Mouse (Mus musculus) bone marrow macrophage, adult 2 months (primary cell): Measurements from ENCODE around the gene 1700037C18Rik. TPM values are rescaled to one million over a fixed set of nuclear protein-coding genes. Genes with fewer than 3 reads are reported as not detected.

Experiments used
- H3K27ac ChIP-seq: 2 replicates; pipeline ENCODE4 v1.5.1; 2012; ENCODE audit warnings: low read depth, low read length; ENCODE audit not compliant: insufficient read depth
- H3K4me1 ChIP-seq: 2 replicates; pipeline ENCODE4 v1.6.1; 2012; ENCODE audit warnings: low read length; ENCODE audit not compliant: control insufficient read depth, insufficient read depth
- H3K4me3 ChIP-seq: 2 replicates; pipeline ENCODE4 v1.5.1; 2012; ENCODE audit warnings: mild to moderate bottlenecking, low read length, moderate library complexity; ENCODE audit not compliant: insufficient read depth
- CTCF ChIP-seq: IDR thresholded peaks from 2 replicates; pipeline ENCODE4 v1.5.1; 2012; ENCODE audit warnings: low read depth, mild to moderate bottlenecking, low read length, moderate library complexity
- POLR2A ChIP-seq: IDR thresholded peaks from 2 replicates; pipeline ENCODE4 v1.6.1; 2012; ENCODE audit warnings: mild to moderate bottlenecking, low read depth, low read length, borderline replicate concordance
- polyA plus RNA-seq: library from polyadenylated mRNA; stranded (reverse); fragments of >200 nt; gene quantifications from 2 replicates; pipeline ENCODE4 v1.2.4, GENCODE M21; 2012; ENCODE audit not compliant: missing spikeins, insufficient read depth, insufficient read length

1700037C18Rik gene
- polyA plus RNA-seq, 1 experiment: 3.6 TPM

DNA sequence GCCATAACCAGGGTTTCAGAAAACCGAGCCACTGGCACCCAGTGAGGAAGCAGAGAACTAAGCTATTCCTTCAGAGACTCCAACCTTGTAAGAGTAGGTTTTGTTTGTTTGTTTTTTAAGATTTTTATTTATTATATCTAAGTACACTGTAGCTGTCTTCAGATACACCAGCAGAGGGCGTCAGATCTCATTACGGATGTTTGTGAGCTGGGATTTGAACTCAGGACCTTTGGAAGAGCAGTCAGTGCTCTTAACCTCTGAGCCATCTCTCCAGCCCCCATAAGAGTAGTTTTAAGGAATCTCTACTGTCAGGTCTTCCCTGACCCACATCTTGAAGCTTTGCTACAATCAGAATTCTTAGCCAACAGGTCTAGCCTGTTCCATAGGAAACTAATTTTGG, 60.1 kb downstream of the 1700037C18Rik start:
- TF ChIP-seq POLR2A (no peak), CTCF (no peak)
- Histone ChIP-seq H3K27ac (no peak overlapping the region), H3K4me1 (peaks cover 6% of the 10 kb centered on the region), H3K4me3 (no peak overlapping the region)

DNA sequence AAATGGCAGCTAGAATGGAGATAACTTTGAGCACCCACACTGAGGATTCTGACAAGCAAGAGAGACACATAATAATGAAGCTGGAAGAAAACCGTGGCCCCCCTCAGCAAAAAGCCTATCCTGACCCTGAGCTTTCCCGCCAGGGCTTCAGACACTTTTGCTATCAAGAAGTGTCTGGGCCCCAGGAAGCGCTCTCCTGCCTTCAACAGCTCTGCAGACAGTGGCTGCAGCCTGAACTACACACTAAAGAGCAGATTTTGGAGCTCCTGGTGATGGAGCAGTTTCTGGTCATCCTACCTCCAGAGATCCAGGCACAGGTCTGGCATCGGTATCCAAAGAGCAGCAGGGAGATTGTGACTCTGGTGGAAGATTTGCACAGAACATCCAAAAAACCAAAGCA, 60.6 kb downstream of the 1700037C18Rik start:
- Histone ChIP-seq H3K27ac (no peak overlapping the region), H3K4me3 (peak overlapping the region; percentile 77), H3K4me1 (peaks cover 6% of the 10 kb centered on the region)
- no peak for TF ChIP-seq CTCF
- no peak for TF ChIP-seq POLR2A

DNA sequence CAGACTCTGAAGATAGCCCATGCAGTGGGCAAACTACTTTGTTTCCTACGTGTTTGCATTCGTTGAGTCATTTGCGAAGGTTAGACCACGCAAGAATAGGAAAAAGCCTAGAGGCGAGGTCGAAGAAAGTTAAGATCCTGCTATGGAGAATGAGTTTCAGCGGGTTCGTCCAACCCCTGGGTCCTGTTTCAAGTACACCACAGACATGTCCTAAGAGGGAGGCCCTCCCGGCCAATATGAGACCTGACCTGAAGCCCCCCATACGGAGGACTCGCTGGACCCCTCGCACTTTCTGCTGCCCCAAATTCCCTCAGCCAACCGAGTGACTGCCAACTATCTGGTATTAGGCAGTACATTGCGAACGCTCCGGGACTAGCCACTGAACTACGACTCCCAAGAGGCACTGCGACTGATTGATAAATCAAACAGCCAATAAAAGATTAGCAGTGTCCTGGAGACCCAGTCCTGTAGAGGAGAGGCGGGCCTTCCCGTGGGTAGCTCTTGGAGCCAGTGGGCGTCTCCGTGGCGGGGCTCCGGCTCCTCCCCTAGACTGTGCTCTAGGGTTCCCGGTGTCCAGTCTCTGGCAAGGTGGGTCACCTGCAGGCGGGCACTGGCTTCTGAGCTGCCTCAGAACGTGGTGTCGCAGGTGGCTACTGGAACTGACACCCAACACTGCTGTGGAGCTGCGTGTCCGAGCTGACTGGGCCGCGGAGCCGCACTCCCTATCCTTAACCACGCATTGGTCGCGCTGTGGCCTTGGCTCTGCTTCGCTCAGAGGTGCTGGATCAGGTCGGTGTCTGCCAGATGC, 61.6 kb downstream of the 1700037C18Rik start, which contains the start of gene Zfp174:
Gene Zfp174, plus strand, starts transcription at position 558 of the 808 bp plus-strand sequence.
- Histone ChIP-seq H3K27ac (no peak within 1 kb of the TSS), H3K4me1 (peaks cover 9% of the 10 kb centered on the region), H3K4me3 (peak within 1 kb of the TSS; percentile 77)
- TF ChIP-seq CTCF (no peak), POLR2A (no peak)

Other genes with a start within 250 kb of the 1700037C18Rik start
- 62.0 and 64.0 TPM in 2 replicates for gene Mefv, start 190.6 kb downstream of the 1700037C18Rik start, polyA plus RNA-seq
- 81.0 and 85.1 TPM in 2 replicates for gene Zfp263, start 164.6 kb downstream of the 1700037C18Rik start, polyA plus RNA-seq
- not detected in 2 replicates for gene Olfr15, start 77.8 kb downstream of the 1700037C18Rik start, polyA plus RNA-seq
- gene Zfp174, start 61.4 kb downstream of the 1700037C18Rik start, polyA plus RNA-seq: 0.99 and 1.5 TPM in 2 replicates
- gene Naa60, start 36.3 kb downstream of the 1700037C18Rik start, polyA plus RNA-seq: 100 and 102 TPM in 2 replicates
- 7.6 and 9.9 TPM in 2 replicates for gene Zfp597, start 24.1 kb downstream of the 1700037C18Rik start, polyA plus RNA-seq
- 1.0 TPM in 1 of 2 replicates, not detected in the other for gene Gm20695, start 24.0 kb downstream of the 1700037C18Rik start, polyA plus RNA-seq
- 13.7 and 18.5 TPM in 2 replicates for gene Cluap1, start 112 bp upstream of the 1700037C18Rik start, polyA plus RNA-seq
- 5.6 and 5.7 TPM in 2 replicates for gene Nlrc3, start 67.9 kb upstream of the 1700037C18Rik start, polyA plus RNA-seq
- gene Slx4, start 95.1 kb upstream of the 1700037C18Rik start, polyA plus RNA-seq: 12.8 and 19.0 TPM in 2 replicates
- not detected in 2 replicates for gene Dnase1, start 128.3 kb upstream of the 1700037C18Rik start, polyA plus RNA-seq
- gene Trap1, start 169.1 kb upstream of the 1700037C18Rik start, polyA plus RNA-seq: 34.4 and 35.4 TPM in 2 replicates